Mouse (Mus musculus) Patski (cell line): Measurements from ENCODE around the gene Tmprss9. TPM values are rescaled to one million over a fixed set of nuclear protein-coding genes. Genes with fewer than 3 reads are reported as not detected.

Experiments
- ATAC-seq: fragments of 100-300 bp; one replicate; pipeline ENCODE4 v1.8.0; 2021
- CTCF ChIA-PET: fragments of 350-600 bp; sonication (Branson Sonifier 250); formaldehyde crosslinking; loops from one replicate; lab custom pipeline; 2022; ENCODE audit warnings: inconsistent platforms; lab: Charles Lee
- POLR2A ChIA-PET: fragments of 350-600 bp; sonication (Branson Sonifier 250); formaldehyde crosslinking; loops from one replicate; lab custom pipeline; 2022; ENCODE audit warnings: antibody characterized with exemption, inconsistent platforms; lab: Charles Lee
- DNase-seq: peaks from one replicate; pipeline ENCODE4 v3.0.0-alpha.2; 2011; ENCODE audit warnings: low read depth, low spot score
- H3K27me3 ChIP-seq: fragments of 371-371 bp; one replicate; pipeline ENCODE4 v1.5.1; 2021
- CTCF ChIP-seq: fragments of 100-300 bp; IDR thresholded peaks from one replicate; pipeline ENCODE4 v1.5.1; 2021
- in situ Hi-C: fragments of 300-500 bp; cut with MboI; formaldehyde crosslinking; loops from 3 replicates; pipeline ENCODE4 v1.11.1; 2018; ENCODE audit warnings: low pct_unique_long_range_greater_than_20kb, mixed read lengths
- polyA plus RNA-seq: library from polyadenylated mRNA; unstranded; gene quantifications from one replicate; pipeline ENCODE4 v1.2.3, GENCODE M21; 2021

Gene Tmprss9
- polyA plus RNA-seq, 1 experiment from 2014 or later, result 0.04 TPM

GRCm38 (mm10) chr10:80857386-80857785, 14.3 kb upstream of the Tmprss9 start:
- DNase-seq, result no peak
- CTCF ChIA-PET, result interaction anchor here (1.6 to 1.8 kb wide), 3 partner anchors 12 to 24 kb away, joined by 3 to 5 read pairs (median 5); no protein-coding TSS in a partner anchor
- no peak for ATAC-seq

GRCm38 (mm10) chr10:80857848-80858247, 13.8 kb upstream of the Tmprss9 start:
- in situ Hi-C loops, result no loop called here
- no peaks in the 10 kb centered on the region for H3K27me3 ChIP-seq
- ATAC-seq (no peak), DNase-seq (no peak)
- ChIA-PET CTCF (interaction anchor here (1.6 to 1.8 kb wide), 3 partner anchors 13 to 23 kb away, joined by 3 to 5 read pairs (median 5); no protein-coding TSS in a partner anchor), POLR2A (interaction anchor here (1.4 to 2.4 kb wide), 2 partner anchors 12 to 27 kb away, joined by 4 to 8 read pairs; no protein-coding TSS in a partner anchor)
- no peak for TF ChIP-seq CTCF

More at GRCm38 (mm10) chr10:80857386-80857785, 14.3 kb upstream of the Tmprss9 start:
- in situ Hi-C loops, result no loop called here
- TF ChIP-seq CTCF, result no peak
- POLR2A ChIA-PET, result interaction anchor here (1.4 to 2.4 kb wide), 2 partner anchors 12 to 27 kb away, joined by 4 to 8 read pairs; no protein-coding TSS in a partner anchor
- H3K27me3 ChIP-seq, result no peaks in the 10 kb centered on the region

DNA sequence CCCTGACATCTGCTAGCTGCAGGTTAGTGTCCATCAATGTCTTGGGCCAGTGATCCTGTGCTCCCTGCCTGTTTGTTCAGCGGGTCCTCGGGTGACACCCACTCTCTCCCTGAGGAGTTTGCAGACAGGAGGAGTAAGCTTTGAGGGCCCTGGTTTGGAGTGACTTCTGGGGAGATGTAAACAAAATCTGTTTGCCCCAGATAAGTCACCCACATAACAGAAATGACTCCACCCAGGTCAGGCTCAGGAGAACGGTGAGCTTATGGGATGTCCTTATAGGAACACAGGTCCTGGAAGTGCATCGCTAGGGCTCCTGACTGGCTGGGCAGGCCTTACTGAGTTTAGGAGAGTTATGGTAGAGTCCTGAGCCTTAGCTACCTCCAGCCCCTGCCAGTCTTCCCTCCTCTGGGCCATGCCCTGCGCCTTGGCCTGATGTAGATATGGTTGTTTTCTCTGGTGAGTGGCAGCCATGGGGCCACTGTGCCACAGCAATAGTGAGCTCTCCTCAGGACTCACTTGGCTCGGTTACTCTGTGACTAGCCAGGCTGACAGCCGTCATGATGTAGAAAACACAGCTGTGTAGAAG, 13.2 kb upstream of the Tmprss9 start:
- ATAC-seq (no peak), DNase-seq (no peak)
- ChIA-PET CTCF (interaction anchor here (1.6 to 2.3 kb wide), 4 partner anchors 13 to 23 kb away, joined by 3 to 8 read pairs (median 5); no protein-coding TSS in a partner anchor), POLR2A (interaction anchor here (1.4 to 2.4 kb wide), 2 partner anchors 13 to 28 kb away, joined by 4 to 8 read pairs; no protein-coding TSS in a partner anchor)
- no peak for TF ChIP-seq CTCF
- in situ Hi-C loops, result no loop called here
- H3K27me3 ChIP-seq, result no peaks in the 10 kb centered on the region

- TF ChIP-seq CTCF, result no peak
- ATAC-seq (no peak), DNase-seq (no peak)
- CTCF ChIA-PET, result no interaction called here
- POLR2A ChIA-PET, result no interaction called here
- H3K27me3 ChIP-seq, result no peaks in the 10 kb centered on the region
- in situ Hi-C loops, result no loop called here
Observed at GRCm38 (mm10) chr10:80862305-80862704, 9.3 kb upstream of the Tmprss9 start.

DNA sequence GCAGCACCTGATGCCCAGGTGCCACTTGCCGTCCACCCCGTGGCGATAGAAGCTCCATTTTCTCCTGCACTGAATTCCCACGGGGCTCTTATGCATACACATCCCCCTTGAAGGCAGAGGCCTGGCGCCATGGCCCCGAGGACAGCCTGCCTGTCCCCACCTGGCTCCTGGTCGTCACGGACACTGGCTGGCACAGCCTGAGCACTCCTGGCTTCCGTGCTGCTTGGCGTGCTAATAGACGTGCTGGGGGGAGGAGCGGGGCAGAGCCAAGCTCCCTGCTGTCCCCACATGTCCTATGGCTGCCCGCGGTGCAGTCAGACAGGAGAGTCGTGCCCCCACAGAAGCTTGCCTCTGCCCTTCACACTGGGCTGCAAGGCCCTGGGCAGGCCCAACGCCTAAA, 7.2 kb upstream of the Tmprss9 start:
- ATAC-seq (no peak), DNase-seq (no peak)
- in situ Hi-C loops, result no loop called here
- no peak for TF ChIP-seq CTCF
- ChIA-PET CTCF (no interaction called here), POLR2A (no interaction called here)
- H3K27me3 ChIP-seq, result no peaks in the 10 kb centered on the region

- H3K27me3 ChIP-seq, result peaks cover 16% of the 10 kb centered on the region
- ChIA-PET POLR2A (interaction anchor here (0.7 to 0.9 kb wide), 2 partner anchors 16 kb away, joined by 3 read pairs; partner anchors contain the start of genes Lsm7 and Sppl2b), CTCF (interaction anchor here (0.7 to 1.3 kb wide), 3 partner anchors 9 to 124 kb away, joined by 3 to 8 read pairs (median 3); no protein-coding TSS in a partner anchor)
- in situ Hi-C loops, result no loop called here
- ATAC-seq, result no peak
- DNase-seq, result no peak
- no peak for TF ChIP-seq CTCF
Observed at GRCm38 (mm10) chr10:80870993-80871392, 655 bp upstream of the Tmprss9 start.

GRCm38 (mm10) chr10:80874035-80874434, 2.4 kb downstream of the Tmprss9 start:
- in situ Hi-C loops, result no loop called here
- DNase-seq, result no peak
- POLR2A ChIA-PET, result no interaction called here
- no peak for TF ChIP-seq CTCF
- ATAC-seq, result no peak
- CTCF ChIA-PET, result interaction anchor here (0.8 to 1.9 kb wide), 4 partner anchors 9 to 120 kb away, joined by 3 to 8 read pairs (median 4); no protein-coding TSS in a partner anchor
- peaks cover 16% of the 10 kb centered on the region for H3K27me3 ChIP-seq

DNA sequence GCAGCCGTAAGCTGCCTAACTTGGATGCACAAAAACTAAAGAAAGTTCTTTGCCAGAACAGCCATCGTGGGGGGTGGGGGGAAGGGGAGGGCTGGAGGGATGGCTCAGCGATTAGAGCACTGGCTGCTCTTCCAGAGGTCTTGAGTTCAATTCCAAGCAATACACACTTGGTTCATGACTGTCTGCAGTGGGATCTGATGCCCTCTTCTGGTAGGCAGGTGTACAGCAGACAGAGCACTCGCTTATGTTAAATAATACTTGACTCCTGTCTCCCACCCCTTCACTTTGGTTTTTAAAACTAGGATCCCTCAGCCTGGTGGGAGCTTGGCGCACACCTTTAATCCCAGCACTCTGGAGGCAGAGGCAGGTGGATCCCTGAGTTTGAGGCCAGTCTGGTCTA, 4.4 kb downstream of the Tmprss9 start:
- peaks cover 16% of the 10 kb centered on the region for H3K27me3 ChIP-seq
- ChIA-PET POLR2A (no interaction called here), CTCF (interaction anchor here (0.9 to 1.9 kb wide), 3 partner anchors 17 to 119 kb away, joined by 3 to 8 read pairs (median 5); no protein-coding TSS in a partner anchor)
- no peak for TF ChIP-seq CTCF
- in situ Hi-C loops, result loop anchor here (5.0 kb wide), 2 partner anchors 54 to 129 kb away; no protein-coding TSS in a partner anchor
- DNase-seq, result no peak
- ATAC-seq, result no peak

DNA sequence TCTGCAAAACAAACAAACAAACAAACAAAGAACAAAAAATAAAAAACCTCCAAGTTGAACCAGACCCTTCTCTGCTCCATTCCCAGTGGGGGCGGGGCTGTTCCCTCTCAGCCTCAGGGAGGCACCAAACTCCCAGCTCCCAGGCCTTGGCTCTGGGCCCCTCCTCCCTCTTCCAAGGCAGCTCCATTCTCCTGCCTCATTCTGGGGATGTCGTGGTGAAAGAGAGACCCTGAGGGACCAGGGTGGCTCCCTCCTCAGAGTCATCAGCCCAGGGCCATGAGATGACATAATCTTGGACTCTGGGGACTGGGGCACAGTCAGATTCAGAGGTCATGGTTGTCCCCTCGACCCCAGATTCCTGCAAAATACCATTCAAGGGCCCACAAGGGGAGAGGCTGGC, 4.9 kb downstream of the Tmprss9 start:
- in situ Hi-C loops, result loop anchor here (5.0 kb wide), 2 partner anchors 54 to 129 kb away; no protein-coding TSS in a partner anchor
- no peak for DNase-seq
- POLR2A ChIA-PET, result no interaction called here
- CTCF ChIA-PET, result interaction anchor here (1.2 to 4.0 kb wide), 3 partner anchors 18 to 129 kb away, joined by 3 to 21 read pairs (median 5); no protein-coding TSS in a partner anchor
- H3K27me3 ChIP-seq, result peaks cover 13% of the 10 kb centered on the region
- TF ChIP-seq CTCF, result no peak
- no peak for ATAC-seq

DNA sequence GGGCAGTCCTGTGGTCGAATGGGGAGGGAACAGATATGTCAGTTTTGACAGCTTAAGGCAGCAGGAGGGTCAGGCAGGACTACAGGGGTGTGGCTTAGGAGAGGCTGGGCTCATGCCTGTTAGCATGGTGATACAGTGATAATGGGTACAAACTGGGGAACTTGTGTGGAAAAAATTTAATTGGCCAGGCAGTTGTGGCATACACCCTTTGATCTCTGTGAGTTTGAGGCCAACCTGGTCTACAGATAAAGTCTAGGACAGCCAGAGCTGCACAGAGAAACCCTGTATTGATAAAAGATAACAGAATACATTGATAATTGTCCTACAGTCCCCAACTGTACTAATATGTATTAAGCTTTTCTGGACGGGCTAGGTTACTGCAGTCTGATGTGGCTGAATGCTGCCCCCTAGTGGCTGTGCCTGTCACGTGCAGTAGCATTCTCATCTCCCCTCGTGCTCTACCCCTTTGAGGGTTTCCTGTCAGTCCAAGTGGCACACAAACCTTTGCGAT, 8.5 kb downstream of the Tmprss9 start:
- ATAC-seq (no peak), DNase-seq (no peak)
- no peak for TF ChIP-seq CTCF
- CTCF ChIA-PET, result interaction anchor here (0.9 to 4.0 kb wide), 10 partner anchors 9 to 132 kb away, joined by 3 to 23 read pairs (median 8); partner anchors contain the start of genes Jsrp1 and Tmprss9
- H3K27me3 ChIP-seq, result peaks cover 4% of the 10 kb centered on the region
- POLR2A ChIA-PET, result no interaction called here
- in situ Hi-C loops, result loop anchor here (5.0 kb wide), 1 partner anchor 117 kb away; no protein-coding TSS in a partner anchor
